Mouse (Mus musculus) thymus, adult 2 months (tissue): ENCODE data around the gene Mdh2.

Experiments used
- CTCF ChIP-seq: fragments of 200-500 bp; IDR thresholded peaks from 2 replicates; pipeline ENCODE4 v1.5.1; 2012; ENCODE audit warnings: mild to moderate bottlenecking, control low read depth, low read length, moderate library complexity, borderline replicate concordance; ENCODE audit not compliant: control insufficient read depth, poor library complexity, insufficient read depth; ENCODE audit errors: extremely low read depth
- POLR2A ChIP-seq: fragments of 200-500 bp; IDR thresholded peaks from 2 replicates; pipeline ENCODE4 v1.6.1; 2012; ENCODE audit warnings: mild to moderate bottlenecking, low read length, control low read depth, moderate library complexity; ENCODE audit not compliant: control insufficient read depth, poor library complexity, insufficient read depth; ENCODE audit errors: extremely low read depth

DNA sequence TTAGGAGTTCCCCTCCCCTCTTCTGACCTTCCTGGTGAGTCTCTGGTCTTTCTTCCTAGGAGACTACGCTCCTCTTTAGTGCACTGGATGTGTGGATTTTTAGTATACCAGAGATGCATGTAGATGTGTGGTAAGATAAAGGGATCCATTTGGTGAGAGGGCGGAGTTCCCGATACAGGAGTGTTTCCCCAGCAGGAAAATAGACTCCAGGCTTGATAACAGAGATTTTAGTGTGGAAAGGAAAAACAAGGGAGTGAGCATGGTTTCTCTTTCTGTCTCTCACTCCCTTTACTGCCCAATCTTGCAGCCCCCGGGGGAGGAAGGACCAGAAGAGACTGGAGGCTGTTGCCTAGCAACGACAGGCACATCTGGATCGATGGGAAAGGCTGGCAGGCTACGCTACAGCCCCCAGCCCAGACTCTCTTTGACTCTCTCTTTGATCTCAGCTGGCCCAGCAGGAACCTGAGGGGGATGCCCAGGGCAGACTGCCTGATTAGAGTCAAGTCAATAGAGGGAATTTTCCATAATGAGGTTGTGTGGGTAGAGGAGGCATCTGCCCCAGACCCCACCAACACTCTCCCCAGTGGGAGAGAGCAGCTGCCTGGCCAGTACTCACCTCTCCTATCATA, 44.1 kb downstream of the Mdh2 start:
- TF ChIP-seq CTCF = no peak
- TF ChIP-seq POLR2A = no peak
